Mouse (Mus musculus) brain, embryonic 14.5 days (tissue): ENCODE data around the gene Hist1h3h.

ENCODE experiments used
- CTCF ChIP-seq: fragments of 200-500 bp; IDR thresholded peaks from 2 replicates; pipeline ENCODE4 v1.5.1; 2012; ENCODE audit warnings: inconsistent platforms, mild to moderate bottlenecking, moderate library complexity, borderline replicate concordance; ENCODE audit not compliant: insufficient read depth, insufficient read length; ENCODE audit errors: extremely low read depth
- POLR2A ChIP-seq: fragments of 200-500 bp; IDR thresholded peaks from 2 replicates; pipeline ENCODE4 v1.6.1; 2012; ENCODE audit warnings: mild to moderate bottlenecking, inconsistent platforms, borderline replicate concordance; ENCODE audit not compliant: poor library complexity, insufficient read depth, insufficient read length, severe bottlenecking; ENCODE audit errors: extremely low read depth

GRCm38 (mm10) chr13:21749387-21750158 lies 32.1 kb downstream of the Hist1h3h start:
- TF ChIP-seq CTCF: no peak
- no peak for TF ChIP-seq POLR2A
